Mouse (Mus musculus) CH12.LX (cell line): ENCODE data around the gene Gbe1.

Experiments used
- CTCF ChIP-seq, 2 experiments: IDR thresholded peaks in 1 of 2; conservative IDR thresholded peaks in 1 of 2; 2 replicates each; pipeline ENCODE4 v1.5.1; 2011 to 2012; ENCODE audit warnings: low read depth in 2 of 2, low read length in 2 of 2, improper control_type of control experiment in 1 of 2, inconsistent platforms in 1 of 2, mild to moderate bottlenecking in 1 of 2, moderate library complexity in 1 of 2
- EP300 ChIP-seq: IDR thresholded peaks from 2 replicates; pipeline ENCODE4 v1.6.1; 2011; ENCODE audit warnings: low read length, improper control_type of control experiment
- POLR2A ChIP-seq: IDR thresholded peaks from 2 replicates; pipeline ENCODE4 v1.6.1; 2011; ENCODE audit warnings: low read depth, mild to moderate bottlenecking, improper control_type of control experiment, low read length
- RCOR1 ChIP-seq: conservative IDR thresholded peaks from 2 replicates; pipeline ENCODE4 v1.6.1; 2012; ENCODE audit warnings: low read depth, mild to moderate bottlenecking, inconsistent platforms, low read length, improper control_type of control experiment

GRCm38 (mm10) chr16:70328566-70328965, 14.8 kb downstream of the Gbe1 start:
- TF ChIP-seq POLR2A (no peak), EP300 (no peak), RCOR1 (no peak), CTCF (conservative IDR thresholded peaks at IDR 0.05 in 1 of 2, IDR thresholded peaks at IDR 0.05 in 1 of 2; ENCODE audit: low read depth in 2 of 2, low read length in 2 of 2) (no peak)
